Mouse (Mus musculus) lung, postnatal 10 days (tissue): Measurements from ENCODE around the gene Kcnj10.
A peak's percentile ranks its signal among the peaks of the same experiment; 100 is the strongest.

ENCODE experiments used
- DNase-seq: peaks from one replicate; pipeline ENCODE4 v3.0.0; 2021

Gene Kcnj10

GRCm38 (mm10) chr1:172333512-172333911 lies 7.5 kb upstream of the Kcnj10 start:
- DNase-seq = no peak

DNA sequence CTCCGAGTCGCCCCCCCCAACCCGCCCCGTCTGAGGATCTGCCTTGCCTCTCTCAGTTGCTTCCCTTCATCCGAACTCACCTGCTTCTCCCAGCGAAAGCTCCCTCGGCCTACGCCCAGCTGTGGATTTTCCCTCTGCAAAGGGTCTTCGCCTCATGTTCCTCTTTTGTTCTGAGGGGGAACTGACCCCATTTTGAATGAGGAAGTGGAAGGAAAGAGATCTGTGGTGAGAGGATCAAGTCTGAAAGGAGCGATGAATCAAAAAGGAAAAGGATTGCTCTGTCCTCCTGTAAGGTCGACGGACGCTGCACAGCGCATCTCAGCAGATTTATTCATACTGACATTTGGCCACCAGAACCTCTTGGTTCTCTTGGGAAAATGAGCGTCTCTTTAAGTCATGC lies 5.2 kb upstream of the Kcnj10 start:
- no peak for DNase-seq

- DNase-seq = no peak
These were observed 3.4 kb upstream of the Kcnj10 start for GRCm38 (mm10) chr1:172337411-172338185.

DNA sequence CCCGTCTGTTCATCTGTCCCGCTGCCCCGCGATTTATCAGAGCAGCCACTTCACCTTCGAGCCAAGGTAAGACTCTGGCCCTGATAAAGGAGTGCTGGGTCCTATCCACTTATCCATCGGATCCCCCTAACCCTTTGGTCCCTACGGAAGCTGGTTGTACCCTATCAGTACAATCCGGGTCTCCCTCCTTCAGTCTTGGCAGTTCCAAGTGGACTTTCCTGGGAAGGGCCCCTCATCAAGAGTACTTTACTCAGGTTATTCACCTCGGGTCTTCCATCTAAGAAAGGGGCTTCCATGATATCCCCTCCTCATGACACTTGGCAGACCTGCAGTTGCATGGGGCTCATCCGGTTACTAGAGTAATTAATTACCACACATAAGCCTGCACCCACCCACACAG lies 376 bp downstream of the Kcnj10 start:
- DNase-seq = no peak

GRCm38 (mm10) chr1:172342729-172343128 lies 1.7 kb downstream of the Kcnj10 start:
- no peak for DNase-seq

DNA sequence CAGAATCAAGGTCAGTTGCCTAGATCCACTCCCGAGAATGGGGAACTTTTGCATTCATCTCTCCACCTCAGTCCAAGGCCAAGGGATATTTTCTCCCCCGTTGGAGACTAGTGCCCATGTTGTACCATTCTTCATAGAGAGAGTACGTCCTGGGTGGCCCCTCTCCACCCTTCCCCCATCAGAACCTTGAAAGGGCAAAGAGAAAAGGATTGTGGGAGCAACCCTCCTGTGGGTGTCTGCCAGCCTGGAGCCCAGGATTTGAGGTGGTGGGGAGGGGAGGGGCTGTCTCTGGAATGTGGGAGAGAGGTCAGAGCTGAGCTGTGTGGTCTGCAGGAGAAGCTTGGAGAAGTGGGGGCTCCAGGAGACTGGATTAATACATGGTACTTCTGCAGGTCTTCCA lies 2.9 kb downstream of the Kcnj10 start:
- DNase-seq = no peak

DNA sequence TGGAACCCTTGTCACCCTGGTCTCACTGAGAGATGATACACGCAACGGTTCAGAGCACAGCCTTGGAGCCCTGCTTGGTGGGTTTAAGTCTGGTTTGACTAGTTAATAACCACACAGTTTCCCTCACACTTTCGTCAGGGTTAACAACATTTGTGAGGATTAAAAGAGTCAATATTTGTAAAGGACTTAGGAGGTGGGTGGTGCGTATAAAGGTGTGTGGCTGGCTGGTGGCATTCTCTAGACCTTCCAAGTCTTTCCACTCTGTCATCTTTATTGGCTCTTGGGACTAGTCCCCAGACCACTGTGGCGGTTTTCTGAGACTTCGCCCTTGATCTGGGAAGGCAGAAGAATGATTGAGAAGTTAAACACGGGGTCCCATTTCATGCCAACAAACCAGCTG lies 3.8 kb downstream of the Kcnj10 start:
- no peak for DNase-seq

DNA sequence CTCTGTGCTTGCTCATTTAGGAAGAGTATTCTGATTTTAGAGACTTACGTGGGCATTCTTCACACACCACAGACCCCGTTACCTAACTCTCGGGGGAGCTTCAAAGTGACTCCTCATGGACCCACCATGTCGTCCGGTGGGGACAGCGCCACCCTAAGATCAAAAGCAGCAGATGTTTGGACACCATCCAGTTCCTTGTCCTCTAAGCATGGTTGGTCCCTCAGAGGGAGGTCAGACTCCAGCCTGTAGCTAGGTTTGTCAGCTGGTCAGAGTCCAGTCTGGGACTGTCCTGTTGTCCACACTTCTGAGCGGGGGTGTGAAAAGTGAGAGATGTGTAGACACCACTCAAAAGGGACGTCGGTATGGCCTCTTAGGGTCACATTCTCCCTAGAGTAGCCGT lies 5.7 kb downstream of the Kcnj10 start:
- no peak for DNase-seq

GRCm38 (mm10) chr1:172347382-172347781 lies 6.4 kb downstream of the Kcnj10 start:
- no peak for DNase-seq

- no peak for DNase-seq
These were observed 8.5 kb downstream of the Kcnj10 start for GRCm38 (mm10) chr1:172349504-172349903.

- DNase-seq = peak; percentile 32
These were observed 9.2 kb downstream of the Kcnj10 start for GRCm38 (mm10) chr1:172349916-172350812.

DNA sequence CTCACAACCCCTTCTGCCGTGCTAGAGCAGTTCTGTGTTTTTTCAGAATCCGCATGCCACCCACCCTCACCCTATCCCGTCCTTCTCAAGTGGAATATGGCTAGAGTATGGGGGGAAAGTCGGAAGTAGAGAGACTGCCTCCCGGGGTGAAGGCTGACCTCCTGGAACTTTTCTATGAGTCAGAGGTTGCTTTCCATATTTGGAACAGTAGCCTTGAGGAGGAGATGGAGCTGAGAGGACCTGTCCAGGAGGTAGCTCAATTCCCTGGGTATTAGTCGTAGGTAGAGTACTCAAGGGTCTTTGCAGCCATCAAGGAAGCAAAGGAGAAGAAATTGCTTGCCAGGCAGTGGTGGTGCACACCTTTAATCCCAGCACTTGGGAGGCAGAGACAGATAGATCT lies 11.0 kb downstream of the Kcnj10 start:
- no peak for DNase-seq

GRCm38 (mm10) chr1:172352453-172352852 lies 11.4 kb downstream of the Kcnj10 start:
- DNase-seq = no peak

- DNase-seq = no peak
These were observed 14.3 kb downstream of the Kcnj10 start for GRCm38 (mm10) chr1:172355336-172355735.

DNA sequence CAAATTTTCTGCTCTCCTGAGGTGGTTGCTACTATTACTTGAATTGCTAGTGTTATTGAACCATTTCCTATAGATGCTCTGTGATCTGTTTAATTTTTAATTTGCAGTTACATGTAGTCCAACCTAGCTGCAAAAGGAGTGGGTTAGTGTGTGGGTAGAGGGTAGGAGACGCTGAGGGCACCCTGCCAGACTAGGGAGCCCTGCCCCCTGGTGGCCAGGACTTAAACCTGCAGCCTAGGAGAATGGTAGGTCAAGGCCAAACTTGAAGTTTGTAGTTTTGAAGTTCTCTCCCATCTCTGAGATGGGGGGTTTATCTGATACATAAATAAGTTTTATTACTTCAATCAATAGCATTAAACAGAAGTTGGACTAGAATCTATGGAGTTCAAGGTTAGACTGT lies 16.5 kb downstream of the Kcnj10 start:
- peak; percentile 62 for DNase-seq

DNA sequence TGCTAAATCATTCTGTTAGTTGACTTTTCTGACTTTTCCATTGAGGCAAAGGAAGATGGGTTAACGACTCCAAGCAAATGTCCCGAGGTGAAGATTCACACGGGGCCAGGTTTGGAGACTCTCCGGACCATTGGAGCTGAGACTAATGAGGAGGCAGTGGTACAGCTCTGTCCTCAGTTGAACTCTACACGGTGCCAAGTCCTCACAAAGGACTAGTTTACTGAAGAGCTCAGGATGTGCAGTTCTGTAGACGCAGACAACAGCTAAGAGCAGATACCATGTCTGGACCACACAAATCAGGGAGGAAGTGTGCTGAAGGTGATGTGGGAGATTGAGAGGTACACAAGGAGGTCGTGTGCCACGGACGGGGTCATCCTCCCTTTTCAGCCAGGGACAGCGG lies 17.3 kb downstream of the Kcnj10 start:
- DNase-seq = no peak

DNA sequence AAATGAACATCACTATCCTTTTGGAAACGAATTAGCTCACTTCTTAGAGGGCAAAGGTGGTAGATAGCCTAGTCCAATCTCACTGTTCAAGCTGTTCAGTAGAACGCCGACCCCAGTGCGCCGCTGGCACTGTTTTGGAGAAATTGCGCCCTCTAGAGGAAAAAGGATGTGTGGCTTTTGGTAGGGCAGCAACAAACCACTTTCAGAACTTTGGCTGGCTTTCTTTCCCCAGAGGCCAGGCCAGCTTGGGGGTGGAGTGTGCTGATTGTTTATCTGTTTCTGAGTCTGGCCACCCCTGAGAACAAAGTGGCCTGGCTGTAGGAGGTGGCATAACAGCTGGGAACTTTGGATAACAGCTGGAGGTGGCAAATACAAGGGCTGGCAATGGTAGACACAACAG lies 23.7 kb downstream of the Kcnj10 start:
- DNase-seq = peak; percentile 89

DNA sequence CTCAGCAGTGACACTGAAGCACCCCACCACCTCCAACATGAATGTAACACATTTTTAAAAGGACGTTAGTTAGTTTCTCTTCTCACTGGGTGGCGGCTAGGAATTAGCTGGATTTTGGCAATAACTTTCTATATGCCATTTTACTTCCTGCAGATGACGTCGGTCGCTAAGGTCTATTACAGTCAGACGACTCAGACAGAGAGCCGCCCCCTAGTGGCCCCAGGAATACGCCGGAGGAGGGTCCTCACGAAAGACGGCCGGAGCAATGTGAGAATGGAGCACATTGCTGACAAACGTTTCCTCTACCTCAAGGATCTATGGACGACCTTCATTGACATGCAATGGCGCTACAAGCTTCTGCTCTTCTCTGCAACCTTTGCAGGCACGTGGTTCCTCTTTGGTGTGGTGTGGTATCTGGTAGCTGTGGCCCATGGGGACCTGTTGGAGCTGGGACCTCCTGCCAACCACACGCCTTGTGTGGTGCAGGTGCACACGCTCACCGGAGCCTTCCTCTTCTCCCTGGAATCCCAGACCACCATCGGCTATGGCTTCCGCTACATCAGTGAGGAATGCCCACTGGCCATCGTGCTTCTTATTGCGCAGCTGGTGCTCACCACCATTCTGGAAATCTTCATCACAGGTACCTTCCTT lies 27.9 kb downstream of the Kcnj10 start:
- DNase-seq = peak; percentile 79

DNA sequence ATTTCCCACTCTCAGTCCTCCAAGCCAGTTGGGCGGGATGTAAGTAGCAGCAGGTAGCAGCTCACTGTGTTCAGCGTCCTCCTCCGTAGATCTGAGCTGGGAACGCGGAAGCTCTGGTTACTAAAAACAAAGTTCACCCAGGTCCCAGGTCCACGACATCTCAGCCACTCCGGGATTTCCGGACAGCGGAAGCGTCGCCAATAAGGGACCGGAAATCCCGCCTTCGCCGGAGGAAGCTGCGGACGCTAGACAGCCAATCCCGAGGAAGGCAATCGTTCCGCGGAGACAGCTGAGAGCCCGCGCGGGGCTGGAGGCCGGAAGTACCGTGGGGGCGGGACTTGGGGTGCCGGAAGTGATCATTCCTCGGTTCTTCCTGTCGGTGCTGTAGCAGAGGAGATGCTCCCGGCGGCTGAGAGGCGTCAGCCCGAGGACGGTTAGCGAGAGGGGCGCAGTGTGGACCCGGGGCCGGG lies 35.2 kb downstream of the Kcnj10 start, which contains the start of gene Pigm:
TSS of gene Pigm (plus strand) at position 349 of the 470 bp plus-strand sequence.
- DNase-seq = peak; percentile 99

GRCm38 (mm10) chr1:172376758-172377458 lies 35.9 kb downstream of the Kcnj10 start:
- peak; percentile 34 for DNase-seq

- peak; percentile 57 for DNase-seq
These were observed 39.1 kb downstream of the Kcnj10 start for GRCm38 (mm10) chr1:172380066-172380465.

DNA sequence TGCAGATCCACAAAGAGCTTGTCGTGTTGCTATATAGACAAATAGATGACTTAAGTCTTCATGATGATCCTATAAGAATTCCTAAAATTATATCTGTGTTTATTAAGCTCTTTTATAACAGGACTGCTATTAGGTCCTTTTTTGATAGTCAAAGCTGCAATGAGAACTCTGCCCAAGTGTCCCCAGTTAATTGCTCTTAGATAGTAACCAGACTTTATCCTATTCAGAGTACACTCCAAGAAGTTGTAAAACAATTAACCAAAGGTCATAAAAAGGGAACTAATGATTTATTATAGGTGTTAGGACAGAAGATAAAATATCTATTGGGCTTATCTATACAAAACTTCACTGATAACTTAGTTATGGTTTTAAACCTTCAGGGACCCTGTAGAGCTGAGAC lies 41.1 kb downstream of the Kcnj10 start:
- no peak for DNase-seq

DNA sequence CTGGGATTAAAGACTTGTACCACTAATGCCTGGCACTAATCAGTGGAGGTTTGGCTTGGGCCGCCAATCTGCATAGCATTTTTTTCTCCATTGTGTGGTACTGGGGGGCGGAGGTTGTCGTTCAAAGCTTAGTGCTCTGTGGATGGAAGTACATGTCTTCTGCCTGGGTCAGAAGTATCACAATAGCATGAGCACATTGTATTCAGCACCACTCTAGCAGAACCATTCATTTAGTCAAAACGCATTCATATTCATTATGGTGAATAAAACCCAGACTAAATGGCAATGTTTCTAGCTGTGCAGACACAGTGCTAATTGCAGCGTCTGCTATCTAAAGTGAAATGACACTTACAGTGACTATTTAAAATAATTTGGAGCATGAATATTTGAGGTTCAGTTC lies 46.2 kb downstream of the Kcnj10 start:
- DNase-seq = no peak
